Mouse (Mus musculus) frontal cortex, postnatal 25 days (tissue): Measurements from ENCODE around the gene Brd4.
A peak's percentile ranks its signal among the peaks of the same experiment; 100 is the strongest.

ENCODE experiments used
- DNase-seq, 2 experiments: peaks; one replicate each; pipeline ENCODE4 v3.0.0; 2022; ENCODE audit warnings: low spot score in 2 of 2

Gene Brd4

GRCm38 (mm10) chr17:32169518-32170225 lies 114.8 kb downstream of the Brd4 start:
- DNase-seq: no peak

DNA sequence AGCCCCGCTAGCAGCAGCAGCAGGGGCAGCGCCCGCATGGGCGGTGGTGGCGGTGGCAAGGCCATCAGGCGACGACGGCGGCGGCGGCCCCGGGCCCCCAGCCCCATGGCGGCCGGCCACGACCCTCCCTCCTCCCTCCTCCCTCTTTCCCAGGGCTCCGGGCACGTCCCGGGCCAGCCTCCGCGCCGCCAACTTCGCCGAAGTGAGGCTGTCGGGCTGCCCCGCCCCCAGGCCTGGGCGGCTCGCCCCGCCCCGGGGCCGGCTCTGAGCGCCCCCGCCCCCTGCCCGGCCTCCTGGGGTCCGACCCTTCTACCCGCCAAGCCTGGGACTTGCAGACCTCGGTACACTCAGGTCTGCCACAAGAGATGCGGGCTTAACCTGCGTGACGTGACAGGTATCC lies 117.8 kb downstream of the Brd4 start, which contains the start of gene Notch3:
TSS of gene Notch3 (minus strand) at position 166 of the 400 bp plus-strand sequence.
- no peak for DNase-seq

DNA sequence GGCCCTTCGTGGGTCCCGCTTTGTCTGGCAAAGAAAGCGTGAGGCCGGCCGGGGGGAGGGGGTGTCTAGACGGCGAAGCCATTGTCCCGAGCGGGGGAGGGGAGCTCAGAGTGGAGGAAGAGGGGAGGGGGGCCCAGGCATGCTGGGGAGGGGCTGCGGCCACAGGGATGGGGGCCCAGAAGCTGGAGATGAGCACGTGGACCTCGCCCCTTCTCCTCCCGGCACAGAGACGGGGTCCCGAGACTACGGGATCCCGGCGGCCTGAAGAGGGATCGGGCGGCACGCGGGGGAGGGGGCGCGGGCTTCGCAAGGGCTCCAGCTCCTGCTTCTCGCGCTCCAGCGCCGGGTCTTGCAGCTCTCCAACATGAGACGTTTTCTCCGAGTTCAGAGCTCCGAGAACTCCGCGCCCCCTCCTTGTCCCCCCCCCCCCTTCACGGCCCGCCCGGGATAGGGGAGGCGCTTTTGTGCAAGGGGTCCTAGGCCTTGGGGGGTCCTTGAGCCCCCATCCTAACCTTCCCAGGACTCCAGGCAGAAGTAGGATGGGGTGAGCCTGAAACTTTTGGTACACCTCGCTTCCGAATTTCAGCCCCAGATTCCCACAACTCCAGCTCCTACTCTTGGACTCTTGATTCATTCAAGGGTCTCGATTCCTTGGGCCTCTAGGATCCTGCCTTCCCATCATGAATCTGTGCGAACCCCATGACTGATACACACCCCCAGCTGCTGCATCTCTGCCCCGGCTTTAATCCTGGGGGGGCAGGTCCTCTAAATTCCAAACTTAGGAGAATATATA lies 118.5 kb downstream of the Brd4 start:
- DNase-seq: no peak

DNA sequence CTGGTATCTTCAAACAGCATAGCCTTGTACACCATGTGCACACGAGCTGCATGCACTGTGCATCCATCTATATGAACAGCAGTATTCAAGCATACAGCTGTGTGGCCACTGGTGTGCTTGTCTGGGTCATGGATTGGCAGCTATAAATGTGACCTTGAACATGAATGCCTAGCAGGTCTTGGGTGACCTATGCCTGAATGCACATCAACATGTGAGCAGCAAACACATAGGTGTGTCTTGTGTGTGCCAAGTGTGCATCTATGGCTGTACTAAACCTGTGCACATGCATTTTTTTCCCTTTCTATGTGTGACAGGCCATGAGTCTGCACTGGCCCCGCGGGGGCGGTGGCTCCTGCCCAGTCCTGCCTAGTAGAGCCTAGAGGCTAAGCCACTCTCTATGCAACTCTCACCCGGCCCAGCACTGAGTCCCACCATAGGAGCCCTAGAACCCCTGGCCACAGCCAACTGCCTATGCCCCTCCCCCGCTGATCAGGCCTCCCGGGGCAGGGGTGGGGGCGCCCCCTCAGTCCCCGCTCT lies 119.2 kb downstream of the Brd4 start:
- no peak for DNase-seq

- DNase-seq: no peak
These were observed 119.7 kb downstream of the Brd4 start for GRCm38 (mm10) chr17:32164780-32165179.

DNA sequence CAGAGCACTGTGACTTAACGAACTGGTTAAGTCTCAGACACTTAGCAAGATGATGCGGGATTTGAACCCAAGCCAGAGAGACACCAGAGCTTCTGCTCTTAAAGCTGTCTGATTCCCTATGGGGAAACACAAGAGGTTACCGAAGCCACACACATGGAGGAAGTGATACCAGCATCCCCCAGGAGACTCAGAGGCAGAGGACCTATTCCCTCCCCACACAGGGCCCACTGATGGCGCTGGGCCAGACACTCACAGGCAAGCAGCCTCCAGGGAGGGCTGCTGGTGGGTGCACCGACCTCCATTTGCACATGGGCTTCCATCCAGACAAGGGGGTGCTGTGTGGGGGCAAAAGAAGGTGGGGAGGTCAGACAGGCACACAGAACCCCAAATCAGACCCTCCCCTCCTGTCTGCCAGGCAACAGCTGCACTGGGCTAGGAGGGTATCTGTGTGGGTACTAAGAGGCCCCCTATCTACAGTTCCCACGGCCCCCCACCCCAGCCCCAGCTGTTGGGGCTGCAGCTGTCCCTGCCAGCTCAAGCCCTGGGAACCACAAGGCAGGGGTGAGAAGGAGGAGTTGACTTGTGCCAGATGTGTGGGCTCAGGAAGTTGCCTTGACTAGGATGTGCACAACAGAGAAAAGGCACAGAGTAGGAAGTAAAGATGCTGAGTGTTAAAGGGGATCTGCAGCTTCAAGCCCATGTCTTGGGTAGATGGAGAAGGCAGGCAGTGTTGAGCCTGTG lies 120.4 kb downstream of the Brd4 start:
- no peak for DNase-seq

DNA sequence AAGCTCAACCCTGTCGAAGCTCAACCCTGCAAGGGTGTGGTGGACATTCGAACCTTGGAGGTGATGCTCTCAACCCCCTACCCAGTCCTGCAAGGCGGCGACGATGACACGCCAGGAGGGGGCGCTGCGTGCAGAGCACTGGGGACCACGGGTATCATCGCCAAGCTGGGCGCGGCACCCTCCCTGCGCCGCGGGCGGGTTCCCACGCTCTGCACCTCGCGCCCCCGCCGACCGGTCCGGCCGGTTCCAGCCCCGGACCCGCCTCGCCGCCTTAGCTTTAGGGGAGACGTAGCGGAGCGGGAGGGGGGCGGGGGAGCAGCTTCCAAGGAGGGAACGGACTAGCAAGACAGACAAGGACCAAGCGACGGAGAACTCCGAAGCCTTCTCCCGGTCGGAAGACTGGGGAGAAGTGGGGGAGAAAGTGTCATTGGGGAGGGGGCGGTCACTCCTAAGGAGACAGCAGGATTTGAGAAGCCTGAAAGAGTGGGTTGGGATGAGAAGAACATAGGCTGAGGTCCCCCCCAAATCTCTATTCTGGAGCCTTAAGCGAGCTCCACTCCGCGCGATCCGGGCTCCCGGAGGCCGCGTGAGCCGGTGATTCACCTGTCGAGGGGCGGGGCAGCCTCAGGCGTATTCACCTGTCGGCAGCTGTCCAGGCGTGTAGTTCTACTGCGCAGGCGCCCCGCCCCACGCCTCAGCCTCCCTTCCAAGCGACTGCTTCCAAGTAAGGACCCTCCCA lies 122.2 kb downstream of the Brd4 start:
- peak in 1 of 2 experiments; percentile 48 for DNase-seq

GRCm38 (mm10) chr17:32160882-32161281 lies 123.6 kb downstream of the Brd4 start:
- DNase-seq: no peak

DNA sequence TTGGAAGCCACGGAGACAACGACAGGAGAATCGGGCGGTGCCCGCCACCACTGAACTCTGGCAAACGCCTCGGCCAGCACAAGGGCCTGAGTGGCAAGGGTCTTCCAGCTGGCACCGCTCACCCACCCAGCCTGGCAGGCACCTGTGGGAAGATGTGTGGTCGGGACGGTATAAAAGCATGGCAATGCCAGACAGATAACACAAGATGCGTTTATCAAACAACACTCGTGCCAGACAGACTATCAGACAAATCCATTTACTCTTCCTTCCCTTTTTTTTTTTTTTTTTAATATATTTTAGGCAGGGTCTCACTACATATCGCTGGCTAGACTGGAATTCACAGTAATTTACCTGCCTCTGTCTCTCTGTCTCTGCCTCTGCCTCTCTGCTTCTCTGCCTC lies 125.7 kb downstream of the Brd4 start:
- DNase-seq: no peak

GRCm38 (mm10) chr17:32146718-32147117 lies 137.8 kb downstream of the Brd4 start:
- DNase-seq: no peak
